Mouse (Mus musculus) stomach, embryonic 16.5 days (tissue): ENCODE results near the gene Nhsl1. TPM values are rescaled to one million over a fixed set of nuclear protein-coding genes. Genes with fewer than 3 reads are reported as not detected.

Source experiments
- ATAC-seq: fragments of 200-750 bp; cut with Nextera tagmentation; 2 replicates; pipeline ENCODE4 v1.8.0; 2017; ENCODE audit warnings: moderate number of reproducible peaks, moderate TSS enrichment; ENCODE audit not compliant: insufficient read depth, low FRiP score
- H3K27ac ChIP-seq: fragments of 300-500 bp; sonication (generic); 2 replicates; pipeline ENCODE4 v1.5.1; 2014; ENCODE audit warnings: low read length
- H3K27me3 ChIP-seq: fragments of 300-500 bp; sonication (generic); 2 replicates; pipeline ENCODE4 v1.6.1; 2014; ENCODE audit warnings: low read length, control low read depth, mixed read lengths; ENCODE audit not compliant: control insufficient read depth, insufficient read depth
- H3K36me3 ChIP-seq: fragments of 300-500 bp; sonication (generic); 2 replicates; pipeline ENCODE4 v1.6.1; 2014; ENCODE audit warnings: low read length; ENCODE audit not compliant: control insufficient read depth, insufficient read depth
- H3K4me1 ChIP-seq: fragments of 300-500 bp; sonication (generic); 2 replicates; pipeline ENCODE4 v1.6.1; 2014; ENCODE audit warnings: low read length, control low read depth, mixed read lengths; ENCODE audit not compliant: control insufficient read depth, insufficient read depth
- H3K4me2 ChIP-seq: fragments of 300-500 bp; sonication (generic); 2 replicates; pipeline ENCODE4 v1.6.1; 2014; ENCODE audit warnings: low read depth, low read length, mixed read lengths
- H3K4me3 ChIP-seq: fragments of 300-500 bp; sonication (generic); replicated peaks from 2 replicates; pipeline ENCODE4 v1.5.1; 2014; ENCODE audit warnings: mild to moderate bottlenecking, low read length
- H3K9ac ChIP-seq: fragments of 300-500 bp; sonication (generic); 2 replicates; pipeline ENCODE4 v1.6.1; 2014; ENCODE audit warnings: low read length
- H3K9me3 ChIP-seq: fragments of 300-500 bp; sonication (generic); replicated peaks from 2 replicates; pipeline ENCODE4 v1.6.1; 2016; ENCODE audit warnings: low read length, control low read depth; ENCODE audit not compliant: control insufficient read depth
- WGBS: fragments of 180-500 bp; shearing (Covaris S2); extraction: QIAGEN DNeasy Blood & Tissue Kit; methylation state at CpG from one replicate; pipeline ENCODE4 v1.1.7; 2014; 5-methylcytosine and 5-hydroxymethylcytosine counted together
- polyA plus RNA-seq: library from polyadenylated mRNA; unstranded; fragments of >200 nt; fragmentation: Nextera tagmentation; extraction: Ambion mirVana; gene quantifications from 2 replicates; pipeline ENCODE4 v1.2.1, GENCODE M21; 2015

Nhsl1 gene
- polyA plus RNA-seq, 1 experiment from 2014 or later = 7.0 TPM

GRCm38 (mm10) chr10:18337725-18338124, 18.9 kb downstream of the Nhsl1 start:
- Histone ChIP-seq H3K27me3 (no peaks in the 10 kb centered on the region), H3K4me3 (no peak overlapping the region), H3K27ac (no peak overlapping the region), H3K4me1 (no peaks in the 10 kb centered on the region), H3K4me2 (no peak overlapping the region), H3K36me3 (no peaks in the 10 kb centered on the region), H3K9ac (no peak overlapping the region), H3K9me3 (no peaks in the 10 kb centered on the region)
- no peak for ATAC-seq
- 72% methylated on average over 5 of the region's 5 CpGs for WGBS

GRCm38 (mm10) chr10:18339386-18339785, 20.6 kb downstream of the Nhsl1 start:
- no peak overlapping the region for H3K9ac ChIP-seq
- H3K4me2 ChIP-seq = no peak overlapping the region
- H3K4me1 ChIP-seq = no peaks in the 10 kb centered on the region
- no peaks in the 10 kb centered on the region for H3K36me3 ChIP-seq
- no peak overlapping the region for H3K4me3 ChIP-seq
- no peaks in the 10 kb centered on the region for H3K9me3 ChIP-seq
- no peak overlapping the region for H3K27ac ChIP-seq
- no peaks in the 10 kb centered on the region for H3K27me3 ChIP-seq
- no peak for ATAC-seq
- WGBS = 77% methylated on average over 6 of the region's 6 CpGs

GRCm38 (mm10) chr10:18340930-18341329, 22.1 kb downstream of the Nhsl1 start:
- ATAC-seq = no peak
- no peak overlapping the region for H3K9ac ChIP-seq
- H3K27me3 ChIP-seq = no peaks in the 10 kb centered on the region
- no peak overlapping the region for H3K4me3 ChIP-seq
- no peak overlapping the region for H3K27ac ChIP-seq
- H3K4me2 ChIP-seq = no peak overlapping the region
- 94% methylated on average over 1 of the region's 1 CpGs for WGBS
- no peaks in the 10 kb centered on the region for H3K4me1 ChIP-seq
- H3K36me3 ChIP-seq = no peaks in the 10 kb centered on the region
- H3K9me3 ChIP-seq = no peaks in the 10 kb centered on the region

GRCm38 (mm10) chr10:18341444-18342196, 22.8 kb downstream of the Nhsl1 start:
- H3K27ac ChIP-seq = peak overlapping the region; percentile 19; the same call in 1 of the 2 replicates
- H3K9me3 ChIP-seq = no peaks in the 10 kb centered on the region
- no peaks in the 10 kb centered on the region for H3K27me3 ChIP-seq
- H3K36me3 ChIP-seq = no peaks in the 10 kb centered on the region
- ATAC-seq = no peak
- WGBS = 39% methylated on average over 15 of the region's 15 CpGs
- no peak overlapping the region for H3K9ac ChIP-seq
- H3K4me2 ChIP-seq = peak overlapping the region; percentile 7
- no peaks in the 10 kb centered on the region for H3K4me1 ChIP-seq
- no peak overlapping the region for H3K4me3 ChIP-seq

GRCm38 (mm10) chr10:18347231-18347630, 28.4 kb downstream of the Nhsl1 start:
- WGBS = 92% methylated on average over 15 of the region's 15 CpGs
- no peak overlapping the region for H3K27ac ChIP-seq
- no peaks in the 10 kb centered on the region for H3K36me3 ChIP-seq
- no peak for ATAC-seq
- H3K9ac ChIP-seq = no peak overlapping the region
- H3K27me3 ChIP-seq = no peaks in the 10 kb centered on the region
- H3K4me3 ChIP-seq = no peak overlapping the region
- no peaks in the 10 kb centered on the region for H3K9me3 ChIP-seq
- H3K4me1 ChIP-seq = peaks cover 4% of the 10 kb centered on the region; the same call in 1 of the 2 replicates
- H3K4me2 ChIP-seq = no peak overlapping the region

- Histone ChIP-seq H3K27me3 (no peaks in the 10 kb centered on the region), H3K27ac (peak overlapping the region; percentile 81), H3K4me1 (peaks cover 4% of the 10 kb centered on the region; the same call in 1 of the 2 replicates), H3K9me3 (no peaks in the 10 kb centered on the region), H3K4me2 (peak overlapping the region; percentile 14; the same call in 1 of the 2 replicates), H3K4me3 (no peak overlapping the region), H3K36me3 (no peaks in the 10 kb centered on the region), H3K9ac (no peak overlapping the region)
- WGBS = 72% methylated on average over 4 of the region's 4 CpGs
- peak; percentile 89 for ATAC-seq
Measured at GRCm38 (mm10) chr10:18350781-18351180, 32.0 kb downstream of the Nhsl1 start.

GRCm38 (mm10) chr10:18352937-18353336, 34.2 kb downstream of the Nhsl1 start:
- WGBS = 75% methylated on average over 5 of the region's 5 CpGs
- no peak overlapping the region for H3K27ac ChIP-seq
- no peak overlapping the region for H3K9ac ChIP-seq
- no peak overlapping the region for H3K4me2 ChIP-seq
- H3K9me3 ChIP-seq = no peaks in the 10 kb centered on the region
- peaks cover 4% of the 10 kb centered on the region; the same call in 1 of the 2 replicates for H3K4me1 ChIP-seq
- H3K36me3 ChIP-seq = no peaks in the 10 kb centered on the region
- ATAC-seq = no peak
- H3K27me3 ChIP-seq = no peaks in the 10 kb centered on the region
- no peak overlapping the region for H3K4me3 ChIP-seq

GRCm38 (mm10) chr10:18354103-18354502, 35.3 kb downstream of the Nhsl1 start:
- Histone ChIP-seq H3K9me3 (no peaks in the 10 kb centered on the region), H3K4me1 (peaks cover 4% of the 10 kb centered on the region; the same call in 1 of the 2 replicates), H3K4me3 (no peak overlapping the region), H3K27ac (no peak overlapping the region), H3K4me2 (no peak overlapping the region), H3K9ac (no peak overlapping the region), H3K36me3 (no peaks in the 10 kb centered on the region), H3K27me3 (no peaks in the 10 kb centered on the region)
- WGBS = 58% methylated on average over 8 of the region's 8 CpGs
- no peak for ATAC-seq

GRCm38 (mm10) chr10:18356461-18356860, 37.7 kb downstream of the Nhsl1 start:
- Histone ChIP-seq H3K27ac (no peak overlapping the region), H3K4me2 (no peak overlapping the region), H3K9me3 (no peaks in the 10 kb centered on the region), H3K9ac (no peak overlapping the region), H3K4me3 (no peak overlapping the region), H3K27me3 (no peaks in the 10 kb centered on the region), H3K36me3 (no peaks in the 10 kb centered on the region), H3K4me1 (peaks cover under 1% of the 10 kb centered on the region; the same call in 1 of the 2 replicates)
- ATAC-seq = no peak
- WGBS = 87% methylated on average over 6 of the region's 6 CpGs
